Mouse (Mus musculus): Measurements from ENCODE around the gene Sdcbp2.

The Sdcbp2 gene

DNA sequence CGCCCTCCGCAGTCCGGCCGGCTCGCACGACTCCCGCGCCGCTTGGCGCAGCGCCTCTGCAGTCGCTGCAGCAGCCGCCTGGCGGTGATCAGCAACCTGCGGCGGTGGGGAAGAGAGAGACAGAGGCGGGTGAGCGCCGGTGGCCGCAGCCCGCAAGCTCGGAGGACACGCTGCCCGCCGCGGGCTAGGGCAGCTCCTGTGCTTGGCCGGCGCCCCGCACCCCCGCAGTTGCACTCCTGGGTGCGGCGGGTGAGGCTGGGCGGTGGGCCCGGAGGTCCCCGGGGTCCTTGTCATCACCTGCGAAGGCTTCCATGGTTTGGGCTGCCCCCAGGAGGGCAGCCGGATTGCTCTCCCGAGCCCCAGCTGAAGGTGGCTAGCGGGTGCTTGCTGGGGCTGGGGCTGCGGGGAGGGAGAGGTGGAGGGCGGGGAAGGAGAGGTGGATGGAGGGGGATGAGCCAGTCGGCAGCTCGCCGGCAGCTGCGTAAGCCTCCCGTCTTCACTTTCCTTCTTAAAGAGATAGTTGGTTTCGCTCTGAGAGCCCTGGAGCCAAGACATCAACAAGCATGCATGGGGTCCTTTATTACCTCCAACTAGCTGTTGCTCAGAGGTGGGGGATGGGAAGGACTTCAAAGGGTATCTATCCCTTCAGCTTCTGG, 59.9 kb downstream of the Sdcbp2 start, which contains the start of gene Snph:
TSS of gene Snph (minus strand) at position 435 of the 656 bp plus-strand sequence.
- DNase-seq (ENCODE audit: low spot score), result no peak

- no peak for DNase-seq (ENCODE audit: low spot score)
These were observed 60.6 kb downstream of the Sdcbp2 start for GRCm38 (mm10) chr2:151632982-151633381.

DNA sequence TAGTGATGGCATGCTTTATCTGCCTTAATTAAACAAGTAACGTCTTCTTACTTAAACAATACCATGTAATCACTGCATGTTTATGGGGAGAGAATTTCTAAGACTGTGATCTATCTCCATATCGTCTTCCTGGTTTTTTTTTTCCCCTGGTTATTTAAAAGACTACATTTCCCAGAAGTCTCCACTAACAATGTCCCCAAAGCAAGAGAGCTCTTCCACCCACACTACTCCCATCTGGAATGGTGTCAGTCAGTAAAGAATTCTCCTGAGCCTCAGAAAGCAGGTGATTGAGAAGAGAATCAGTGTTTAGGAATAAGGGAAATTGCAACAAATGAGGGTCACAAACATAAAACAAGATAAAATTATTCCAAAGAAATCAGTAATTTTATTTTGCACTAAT, 62.5 kb downstream of the Sdcbp2 start:
- DNase-seq (ENCODE audit: low spot score), result no peak

- no peak for DNase-seq (ENCODE audit: low spot score)
These were observed 63.1 kb downstream of the Sdcbp2 start for GRCm38 (mm10) chr2:151635362-151636014.

GRCm38 (mm10) chr2:151636015-151636402, 63.6 kb downstream of the Sdcbp2 start:
- no peak for DNase-seq (ENCODE audit: low spot score)
